Mouse (Mus musculus) embryonic facial prominence, embryonic 11.5 days (tissue): ENCODE measurements around the gene Rala. TPM values are rescaled to one million over a fixed set of nuclear protein-coding genes. Genes with fewer than 3 reads are reported as not detected.
A peak's percentile ranks its signal among the peaks of the same experiment; 100 is the strongest.
"Not testable (repeated sequence)": the region's sequence is repeated elsewhere in the genome, so short reads cannot be mapped to it uniquely, and the experiment has no call there.

ENCODE experiments used
- ATAC-seq: fragments of 200-750 bp; cut with Nextera tagmentation; replicated peaks from 2 replicates; pipeline ENCODE4 v1.8.0; 2017; ENCODE audit warnings: low read depth; ENCODE audit not compliant: insufficient number of reproducible peaks, low FRiP score, low TSS enrichment
- DNase-seq: peaks from one replicate; pipeline ENCODE4 v3.0.0-alpha.2; 2015; ENCODE audit warnings: low spot score
- H3K27ac ChIP-seq: fragments of 300-500 bp; sonication (generic); replicated peaks from 2 replicates; pipeline ENCODE4 v1.5.1; 2014; ENCODE audit warnings: mild to moderate bottlenecking, low read depth, low read length, control low read depth
- H3K27me3 ChIP-seq: fragments of 300-500 bp; sonication (generic); 2 replicates; pipeline ENCODE4 v1.6.1; 2014; ENCODE audit warnings: mild to moderate bottlenecking, low read length, moderate library complexity, mixed read lengths; ENCODE audit not compliant: control insufficient read depth, insufficient read depth
- H3K36me3 ChIP-seq: fragments of 300-500 bp; sonication (generic); replicated peaks from 2 replicates; pipeline ENCODE4 v1.6.1; 2014; ENCODE audit warnings: low read depth, mild to moderate bottlenecking, low read length, moderate library complexity, mixed read lengths; ENCODE audit not compliant: control insufficient read depth, insufficient read depth
- H3K4me1 ChIP-seq: fragments of 300-500 bp; sonication (generic); 2 replicates; pipeline ENCODE4 v1.6.1; 2014; ENCODE audit warnings: low read length, mixed read lengths; ENCODE audit not compliant: control insufficient read depth, insufficient read depth
- H3K4me2 ChIP-seq: fragments of 300-500 bp; sonication (generic); 2 replicates; pipeline ENCODE4 v1.6.1; 2014; ENCODE audit warnings: low read depth, mild to moderate bottlenecking, control low read depth, low read length, moderate library complexity
- H3K4me3 ChIP-seq: fragments of 300-500 bp; sonication (generic); 2 replicates; pipeline ENCODE4 v1.5.1; 2014; ENCODE audit warnings: low read depth, low read length, control low read depth
- H3K9ac ChIP-seq: fragments of 300-500 bp; sonication (generic); replicated peaks from 2 replicates; pipeline ENCODE4 v1.6.1; 2014; ENCODE audit warnings: mild to moderate bottlenecking, control low read depth, low read length
- H3K9me3 ChIP-seq: fragments of 300-500 bp; sonication (generic); replicated peaks from 2 replicates; pipeline ENCODE4 v1.6.1; 2016; ENCODE audit warnings: mild to moderate bottlenecking, low read length, inconsistent platforms, mixed read lengths; ENCODE audit not compliant: control insufficient read depth
- WGBS: fragments of 180-500 bp; shearing (Covaris S2); extraction: QIAGEN DNeasy Blood & Tissue Kit; methylation state at CpG from one replicate; pipeline ENCODE4 v1.1.7; 2014; 5-methylcytosine and 5-hydroxymethylcytosine counted together
- polyA plus RNA-seq: library from polyadenylated mRNA; unstranded; fragments of >200 nt; fragmentation: Nextera tagmentation; extraction: Ambion mirVana; gene quantifications from 2 replicates; pipeline ENCODE4 v1.2.1, GENCODE M21; 2014

The Rala gene
- polyA plus RNA-seq, 1 experiment from 2014 or later = 114 TPM

- Histone ChIP-seq H3K27ac (no peak overlapping the region), H3K36me3 (no peaks in the 10 kb centered on the region), H3K9ac (no peak overlapping the region), H3K27me3 (no peaks in the 10 kb centered on the region), H3K9me3 (no peaks in the 10 kb centered on the region), H3K4me1 (no peaks in the 10 kb centered on the region), H3K4me3 (no peak overlapping the region), H3K4me2 (no peak overlapping the region)
- ATAC-seq (no peak), DNase-seq (no peak)
- 53% methylated on average over 2 of the region's 2 CpGs for WGBS
Measured at GRCm38 (mm10) chr13:17975891-17976290, 31.9 kb upstream of the Rala start.

DNA sequence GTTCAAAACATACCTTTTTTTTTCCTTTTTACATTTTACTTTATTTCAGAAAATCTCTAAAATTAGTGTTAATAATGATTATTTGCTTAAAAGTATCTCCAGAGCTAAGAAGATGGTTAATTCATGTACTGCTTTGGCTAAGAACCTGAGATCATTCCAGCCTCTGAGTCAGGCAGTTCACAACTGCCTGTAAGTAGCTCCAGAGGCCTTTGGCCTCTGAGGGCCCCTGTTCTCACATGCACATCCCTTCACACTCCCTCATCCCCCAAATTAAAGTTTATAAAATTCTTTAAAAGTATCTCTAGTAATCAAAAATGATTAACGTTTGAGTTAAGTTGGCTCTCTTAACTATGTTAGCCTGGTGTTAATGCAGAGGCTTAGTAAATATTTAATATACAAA is 31.4 kb upstream of the Rala start:
- H3K9ac ChIP-seq = no peak overlapping the region
- no peaks in the 10 kb centered on the region for H3K4me1 ChIP-seq
- no peaks in the 10 kb centered on the region for H3K36me3 ChIP-seq
- H3K4me2 ChIP-seq = no peak overlapping the region
- H3K9me3 ChIP-seq = no peaks in the 10 kb centered on the region
- no peak for ATAC-seq
- no peaks in the 10 kb centered on the region for H3K27me3 ChIP-seq
- 85% methylated on average over 1 of the region's 1 CpGs for WGBS
- H3K4me3 ChIP-seq = no peak overlapping the region
- DNase-seq = no peak
- H3K27ac ChIP-seq = no peak overlapping the region

DNA sequence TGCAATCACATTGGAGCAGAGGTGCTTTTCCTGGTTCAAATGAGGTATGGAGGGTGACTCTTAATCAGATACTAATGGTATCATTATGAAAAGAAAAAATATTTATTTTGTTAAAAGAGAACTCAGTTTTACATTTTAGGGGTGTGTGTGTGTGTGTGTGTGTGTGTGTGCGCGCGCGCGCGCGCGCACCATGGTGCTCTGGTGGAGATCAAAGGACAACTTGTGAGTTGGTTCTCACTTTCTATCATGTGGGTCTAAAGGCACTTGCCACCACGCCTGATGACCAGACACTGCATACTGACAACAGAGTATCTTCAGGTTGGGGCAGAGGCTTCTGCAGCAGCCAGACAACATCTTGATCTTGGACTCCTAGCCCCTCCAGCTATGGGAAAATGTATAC is 30.7 kb upstream of the Rala start:
- Histone ChIP-seq H3K36me3 (no peaks in the 10 kb centered on the region), H3K27ac (no peak overlapping the region)
- WGBS = 90% methylated on average over 9 of the region's 9 CpGs

GRCm38 (mm10) chr13:17960613-17961012 is 16.6 kb upstream of the Rala start:
- no peak for ATAC-seq
- WGBS = 85% methylated on average over 7 of the region's 7 CpGs
- Histone ChIP-seq H3K36me3 (no peaks in the 10 kb centered on the region), H3K9me3 (no peaks in the 10 kb centered on the region), H3K4me3 (no peak overlapping the region), H3K9ac (no peak overlapping the region), H3K27ac (no peak overlapping the region), H3K4me2 (no peak overlapping the region), H3K4me1 (no peaks in the 10 kb centered on the region), H3K27me3 (no peaks in the 10 kb centered on the region)
- no peak for DNase-seq

More for the DNA sequence above, 30.7 kb upstream of the Rala start:
- no peak overlapping the region for H3K9ac ChIP-seq
- H3K4me3 ChIP-seq = no peak overlapping the region
- no peaks in the 10 kb centered on the region for H3K27me3 ChIP-seq
- no peak overlapping the region for H3K4me2 ChIP-seq
- no peak for DNase-seq
- no peak for ATAC-seq
- no peaks in the 10 kb centered on the region for H3K4me1 ChIP-seq
- H3K9me3 ChIP-seq = no peaks in the 10 kb centered on the region

GRCm38 (mm10) chr13:17954282-17954681 is 10.2 kb upstream of the Rala start:
- H3K4me3 ChIP-seq = no peak overlapping the region
- no peaks in the 10 kb centered on the region for H3K36me3 ChIP-seq
- no peaks in the 10 kb centered on the region for H3K4me1 ChIP-seq
- H3K27me3 ChIP-seq = no peaks in the 10 kb centered on the region
- DNase-seq (no peak), ATAC-seq (no peak)
- no peak overlapping the region for H3K4me2 ChIP-seq
- no peak overlapping the region for H3K9ac ChIP-seq
- 63% methylated on average over 1 of the region's 1 CpGs for WGBS
- no peak overlapping the region for H3K27ac ChIP-seq
- no peaks in the 10 kb centered on the region for H3K9me3 ChIP-seq

- not testable (repeated sequence) for H3K27me3 ChIP-seq, H3K9ac ChIP-seq, H3K4me1 ChIP-seq, H3K27ac ChIP-seq, H3K36me3 ChIP-seq, H3K9me3 ChIP-seq, H3K4me3 ChIP-seq, H3K4me2 ChIP-seq, ATAC-seq, DNase-seq
- WGBS = 89% methylated on average over 8 of the region's 8 CpGs
Measured at GRCm38 (mm10) chr13:17950581-17950980, 6.5 kb upstream of the Rala start.

GRCm38 (mm10) chr13:17949555-17949954 is 5.5 kb upstream of the Rala start:
- WGBS = 79% methylated on average over 18 of the region's 18 CpGs
- ATAC-seq (0 out of 2 replicates have a peak, but pooled peaks have one; percentile 34), DNase-seq (no peak)
- no peaks in the 10 kb centered on the region for H3K27me3 ChIP-seq
- no peak overlapping the region for H3K27ac ChIP-seq
- H3K9ac ChIP-seq = no peak overlapping the region
- H3K4me1 ChIP-seq = no peaks in the 10 kb centered on the region
- no peaks in the 10 kb centered on the region for H3K36me3 ChIP-seq
- no peaks in the 10 kb centered on the region for H3K9me3 ChIP-seq
- H3K4me3 ChIP-seq = no peak overlapping the region
- no peak overlapping the region for H3K4me2 ChIP-seq

GRCm38 (mm10) chr13:17943306-17944077 is 547 bp downstream of the Rala start:
- ATAC-seq = peak; percentile 70; the same call in 1 of the 2 replicates
- Histone ChIP-seq H3K27ac (peak overlapping the region; percentile 62; the same call in 1 of the 2 replicates), H3K36me3 (no peaks in the 10 kb centered on the region), H3K4me2 (peak overlapping the region; percentile 51), H3K27me3 (no peaks in the 10 kb centered on the region), H3K4me1 (no peaks in the 10 kb centered on the region), H3K9me3 (no peaks in the 10 kb centered on the region), H3K9ac (peak overlapping the region; percentile 92), H3K4me3 (peak overlapping the region; percentile 91)
- WGBS = under 1% methylated on average over 53 of the region's 70 CpGs
- peak; percentile 40 for DNase-seq
